Mouse (Mus musculus): ENCODE measurements around the gene Dido1. TPM values are rescaled to one million over a fixed set of nuclear protein-coding genes. Genes with fewer than 3 reads are reported as not detected.

Dido1 gene
- polyA plus RNA-seq, 1 experiment from 2014 or later: 32.0 TPM

GRCm38 (mm10) chr2:180610283-180610682, 99.5 kb downstream of the Dido1 start:
- Histone ChIP-seq H3K9me3 (no peaks in the 10 kb centered on the region), H3K4me2 (replicated peaks) (no peak overlapping the region), H3K27me3 (replicated peaks) (no peaks in the 10 kb centered on the region; the same call in 1 of the 2 replicates), H3K9ac (no peak overlapping the region), H3K36me3 (no peaks in the 10 kb centered on the region), H3K4me1 (no peaks in the 10 kb centered on the region), H3K27ac (no peak overlapping the region), H3K4me3 (no peak overlapping the region)
- WGBS: 77% methylated on average over 4 of the region's 4 CpGs
- no peak for ATAC-seq (ENCODE audit: low FRiP score, low read depth)

Other genes with a start within 250 kb of the Dido1 start
- 0.28 and 0.32 TPM in 2 replicates for gene Ntsr1, start 210.0 kb downstream of the Dido1 start, polyA plus RNA-seq (2016; fragmentation: Nextera tagmentation; extraction: Ambion mirVana)
- 38.9 and 45.5 TPM in 2 replicates for gene Mrgbp, start 128.7 kb downstream of the Dido1 start, polyA plus RNA-seq (2016; fragmentation: Nextera tagmentation; extraction: Ambion mirVana)
- 91.8 and 94.8 TPM in 2 replicates for gene Ogfr, start 120.8 kb downstream of the Dido1 start, polyA plus RNA-seq (2016; fragmentation: Nextera tagmentation; extraction: Ambion mirVana)
- gene Col9a3, start 112.2 kb downstream of the Dido1 start, polyA plus RNA-seq (2016; fragmentation: Nextera tagmentation; extraction: Ambion mirVana): 52.2 and 56.5 TPM in 2 replicates
- gene Tcfl5, start 67.3 kb downstream of the Dido1 start, polyA plus RNA-seq (2016; fragmentation: Nextera tagmentation; extraction: Ambion mirVana): 0.23 and 0.55 TPM in 2 replicates
- gene Gid8, start 118 bp upstream of the Dido1 start, polyA plus RNA-seq (2016; fragmentation: Nextera tagmentation; extraction: Ambion mirVana): 53.8 and 56.8 TPM in 2 replicates
- gene Slc17a9, start 15.3 kb upstream of the Dido1 start, polyA plus RNA-seq (2016; fragmentation: Nextera tagmentation; extraction: Ambion mirVana): 0.43 and 0.52 TPM in 2 replicates
- 7.1 and 8.2 TPM in 2 replicates for gene Bhlhe23, start 66.9 kb upstream of the Dido1 start, polyA plus RNA-seq (2016; fragmentation: Nextera tagmentation; extraction: Ambion mirVana)
- 62.4 and 64.7 TPM in 2 replicates for gene Ythdf1, start 210.9 kb upstream of the Dido1 start, polyA plus RNA-seq (2016; fragmentation: Nextera tagmentation; extraction: Ambion mirVana)
- gene Birc7, start 219.0 kb upstream of the Dido1 start, polyA plus RNA-seq (2016; fragmentation: Nextera tagmentation; extraction: Ambion mirVana): 0.27 and 0.34 TPM in 2 replicates
- gene Nkain4, start 244.7 kb upstream of the Dido1 start, polyA plus RNA-seq (2016; fragmentation: Nextera tagmentation; extraction: Ambion mirVana): 90.6 and 92.9 TPM in 2 replicates